Mouse (Mus musculus) lung, adult 2 months (tissue): ENCODE data around the gene Echdc3.

Source experiments
- CTCF ChIP-seq: fragments of 200-500 bp; IDR thresholded peaks from 2 replicates; pipeline ENCODE4 v1.5.1; 2011; ENCODE audit warnings: mild to moderate bottlenecking, low read length, control low read depth; ENCODE audit not compliant: insufficient read depth
- POLR2A ChIP-seq: fragments of 200-500 bp; IDR thresholded peaks from 2 replicates; pipeline ENCODE4 v1.6.1; 2011; ENCODE audit warnings: low read depth, mild to moderate bottlenecking, control low read depth, low read length, borderline replicate concordance; ENCODE audit errors: extremely low read depth

DNA sequence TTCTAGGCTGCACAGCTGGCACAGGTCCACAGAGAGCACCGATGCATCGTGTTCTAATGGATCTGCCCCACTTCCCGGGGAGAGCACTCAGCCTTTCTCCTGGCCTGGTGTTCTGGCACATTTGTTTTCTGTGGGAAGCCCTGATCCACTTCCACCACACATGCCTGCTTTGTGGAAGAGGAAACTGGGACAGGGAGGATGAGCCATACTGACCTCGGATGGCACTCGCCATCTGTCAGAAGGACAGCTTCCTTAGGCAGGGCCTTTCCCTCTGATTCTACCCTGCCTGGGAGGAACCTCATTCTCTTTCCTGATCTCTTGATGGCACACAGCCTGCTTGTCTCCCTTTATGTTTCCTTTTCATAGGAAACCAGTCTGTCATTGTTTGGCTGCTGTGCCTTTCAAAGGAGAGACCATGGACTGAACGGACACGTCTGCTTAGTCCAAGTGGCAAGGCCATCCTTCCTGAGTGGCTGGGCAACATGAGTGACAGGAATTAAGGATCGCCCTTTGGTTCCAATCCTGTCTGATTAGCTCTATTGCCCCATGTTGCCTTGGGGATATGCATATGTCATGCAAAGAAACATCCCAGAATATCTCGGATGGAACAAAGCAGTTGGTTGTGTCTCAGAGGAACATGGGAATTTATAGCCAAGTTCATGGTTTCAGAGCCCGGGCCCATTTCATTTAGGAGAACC, 13.7 kb upstream of the Echdc3 start:
- TF ChIP-seq CTCF (no peak), POLR2A (no peak)
